Mouse (Mus musculus) cortical plate, adult 2 months (tissue): Measurements from ENCODE around the gene D3Ertd254e. TPM values are rescaled to one million over a fixed set of nuclear protein-coding genes. Genes with fewer than 3 reads are reported as not detected.

ENCODE experiments used
- H3K27ac ChIP-seq: fragments of 200-500 bp; 2 replicates; pipeline ENCODE4 v1.5.1; 2012; ENCODE audit warnings: low read length, control low read depth, inconsistent platforms; ENCODE audit not compliant: insufficient read depth
- H3K4me1 ChIP-seq: fragments of 200-500 bp; 2 replicates; pipeline ENCODE4 v1.6.1; 2011; ENCODE audit warnings: low read length; ENCODE audit not compliant: control insufficient read depth, insufficient read depth
- H3K4me3 ChIP-seq: fragments of 200-500 bp; 2 replicates; pipeline ENCODE4 v1.5.1; 2011; ENCODE audit warnings: mild to moderate bottlenecking, low read length, control low read depth; ENCODE audit not compliant: insufficient read depth
- CTCF ChIP-seq: fragments of 200-500 bp; IDR thresholded peaks from 2 replicates; pipeline ENCODE4 v1.5.1; 2011; ENCODE audit warnings: mild to moderate bottlenecking, control low read depth, low read length; ENCODE audit not compliant: insufficient read depth; ENCODE audit errors: extremely low read depth
- POLR2A ChIP-seq: fragments of 200-500 bp; IDR thresholded peaks from 2 replicates; pipeline ENCODE4 v1.6.1; 2011; ENCODE audit warnings: mild to moderate bottlenecking, low read length, control low read depth; ENCODE audit not compliant: insufficient read depth; ENCODE audit errors: extremely low read depth
- polyA plus RNA-seq: library from polyadenylated mRNA; depleted of rRNA; stranded (reverse); fragments of >200 nt; gene quantifications from 2 replicates; pipeline ENCODE4 v1.2.3, GENCODE M21; 2012

Gene D3Ertd254e
- polyA plus RNA-seq, 1 experiment = 5.9 TPM

- Histone ChIP-seq H3K4me3 (no peak overlapping the region), H3K27ac (no peak overlapping the region), H3K4me1 (peaks cover 5% of the 10 kb centered on the region)
- no peak for TF ChIP-seq CTCF
- no peak for TF ChIP-seq POLR2A
These were observed 19.9 kb downstream of the D3Ertd254e start for GRCm38 (mm10) chr3:36170670-36171210.

GRCm38 (mm10) chr3:36171348-36171747 is 20.5 kb downstream of the D3Ertd254e start:
- TF ChIP-seq POLR2A = no peak
- TF ChIP-seq CTCF = no peak
- Histone ChIP-seq H3K4me3 (no peak overlapping the region), H3K27ac (no peak overlapping the region; the same call in 1 of the 2 replicates), H3K4me1 (peaks cover 5% of the 10 kb centered on the region)

- Histone ChIP-seq H3K4me3 (no peak overlapping the region), H3K27ac (no peak overlapping the region)
- TF ChIP-seq POLR2A = no peak
- TF ChIP-seq CTCF = no peak
These were observed 22.9 kb downstream of the D3Ertd254e start for GRCm38 (mm10) chr3:36173761-36174160.

GRCm38 (mm10) chr3:36181519-36181918 is 30.7 kb downstream of the D3Ertd254e start:
- no peak for TF ChIP-seq POLR2A
- TF ChIP-seq CTCF = peak; percentile 52
- Histone ChIP-seq H3K4me3 (no peak overlapping the region), H3K4me1 (no peaks in the 10 kb centered on the region), H3K27ac (no peak overlapping the region)

More at GRCm38 (mm10) chr3:36173761-36174160, 22.9 kb downstream of the D3Ertd254e start:
- peaks cover 3% of the 10 kb centered on the region; the same call in 1 of the 2 replicates for H3K4me1 ChIP-seq

- Histone ChIP-seq H3K4me1 (no peaks in the 10 kb centered on the region), H3K4me3 (no peak overlapping the region), H3K27ac (no peak overlapping the region)
- TF ChIP-seq POLR2A (no peak), CTCF (no peak)
These were observed 35.7 kb downstream of the D3Ertd254e start for GRCm38 (mm10) chr3:36186510-36186909.

GRCm38 (mm10) chr3:36189243-36189642 is 38.4 kb downstream of the D3Ertd254e start:
- no peak for TF ChIP-seq POLR2A
- no peak for TF ChIP-seq CTCF
- no peak overlapping the region for H3K27ac ChIP-seq

GRCm38 (mm10) chr3:36201098-36201497 is 50.3 kb downstream of the D3Ertd254e start:
- Histone ChIP-seq H3K27ac (no peak overlapping the region), H3K4me3 (no peak overlapping the region), H3K4me1 (peaks cover 5% of the 10 kb centered on the region)
- TF ChIP-seq POLR2A (no peak), CTCF (no peak)

More at GRCm38 (mm10) chr3:36189243-36189642, 38.4 kb downstream of the D3Ertd254e start:
- Histone ChIP-seq H3K4me3 (no peak overlapping the region), H3K4me1 (no peaks in the 10 kb centered on the region)

- Histone ChIP-seq H3K27ac (peak overlapping the region; percentile 43; the same call in 1 of the 2 replicates), H3K4me3 (no peak overlapping the region), H3K4me1 (peaks cover 5% of the 10 kb centered on the region)
- TF ChIP-seq CTCF (no peak), POLR2A (no peak)
These were observed 52.1 kb downstream of the D3Ertd254e start for GRCm38 (mm10) chr3:36202932-36203331.

GRCm38 (mm10) chr3:36207520-36208264 is 56.9 kb downstream of the D3Ertd254e start:
- Histone ChIP-seq H3K27ac (no peak overlapping the region), H3K4me1 (peaks cover 5% of the 10 kb centered on the region), H3K4me3 (no peak overlapping the region)
- TF ChIP-seq CTCF (no peak), POLR2A (no peak)

- peaks cover 5% of the 10 kb centered on the region; the same call in 1 of the 2 replicates for H3K4me1 ChIP-seq
- H3K27ac ChIP-seq = no peak overlapping the region
- H3K4me3 ChIP-seq = no peak overlapping the region; the same call in 1 of the 2 replicates
- peak; percentile 37; the same call in 1 of the 2 replicates for TF ChIP-seq CTCF
- no peak for TF ChIP-seq POLR2A
These were observed 59.1 kb downstream of the D3Ertd254e start for GRCm38 (mm10) chr3:36209776-36210555.
